Comparison of ENCODE assay signal across 11 mouse cellular contexts in genomic region chr9:70395617-70396016, GRCm38 (mm10). TPM values are rescaled to one million over a fixed set of nuclear protein-coding genes. Genes with fewer than 3 reads are reported as not detected.
DNase-seq lines count a peak whose midpoint lies in the region; ATAC-seq and TF ChIP-seq lines count a peak whose summit lies in the region.
"Had no signal": no experiment of that assay in that cellular context is flagged by ENCODE, and none has a peak within 500 bp of the region (broad histone marks: within the 10 kb centered on the region; RNA-seq: fewer than 3 reads in every experiment).

No protein-coding gene starts in this region.

- H3K4me3 ChIP-seq in layer of hippocampus, adult 2 months = no peak overlapping the region
- H3K4me3 ChIP-seq in forebrain, embryonic 12.5 days (replicated peaks) = no peak overlapping the region
- H3K4me3 ChIP-seq: limb, embryonic 13.5 days; myocyte had no signal

- no peaks in the 10 kb centered on the region for H3K9me3 ChIP-seq in forebrain, embryonic 12.5 days
- H3K9me3 ChIP-seq: limb, embryonic 13.5 days had no signal

- H3K27me3 ChIP-seq in splenic B cell, adult 2 months (ENCODE audit: control insufficient read depth, insufficient read depth, low read length, poor library complexity, severe bottlenecking) = no peaks in the 10 kb centered on the region
- H3K27me3 ChIP-seq in forebrain, embryonic 12.5 days = no peaks in the 10 kb centered on the region
- H3K27me3 ChIP-seq: limb, embryonic 13.5 days had no signal

- no peak overlapping the region for H3K27ac ChIP-seq in layer of hippocampus, adult 2 months
- no peak overlapping the region for H3K27ac ChIP-seq in forebrain, embryonic 12.5 days
- H3K27ac ChIP-seq: limb, embryonic 13.5 days had no signal

- no peak overlapping the region for H3K4me2 ChIP-seq in forebrain, embryonic 12.5 days
- H3K4me2 ChIP-seq: limb, embryonic 13.5 days had no signal

- ATAC-seq in common myeloid progenitor, adult 5-6 weeks (replicated peaks; ENCODE audit: low read depth, poor library complexity, severe bottlenecking) = 0 out of 2 replicates have a peak, but pooled peaks have one; percentile 33
- no peak for ATAC-seq in forebrain, embryonic 12.5 days (ENCODE audit: low FRiP score)
- ATAC-seq: forebrain, embryonic 14.5 days had no signal

- peak; percentile 71 for TF ChIP-seq CTCF in layer of hippocampus, adult 2 months (conservative IDR thresholded peaks at IDR 0.05)

- no peak overlapping the region for H3K9ac ChIP-seq in forebrain, embryonic 12.5 days
- H3K9ac ChIP-seq: limb, embryonic 13.5 days had no signal

- peak; percentile 6 to 24 for DNase-seq in adrenal gland, postnatal 36 days
- DNase-seq in adrenal gland, adult 8-10 months = no peak
- peak in 1 of 2 experiments; percentile 55 for DNase-seq in layer of hippocampus, adult 2 months (ENCODE audit: low spot score in 2 of 2)
- DNase-seq in layer of hippocampus, adult 9-10 months (ENCODE audit: low spot score) = no peak
- peak; percentile 24 for DNase-seq in splenic B cell, adult 2 months (ENCODE audit: low read depth, low spot score)
- no peak for DNase-seq in urinary bladder, postnatal 10 days (ENCODE audit: low spot score)

- H3K4me1 ChIP-seq in forebrain, embryonic 12.5 days = no peaks in the 10 kb centered on the region

- H3K36me3 ChIP-seq in splenic B cell, adult 2 months (ENCODE audit: control insufficient read depth, insufficient read depth, low read length, poor library complexity, severe bottlenecking) = peaks cover 24% of the 10 kb centered on the region
- H3K36me3 ChIP-seq in forebrain, embryonic 12.5 days (replicated peaks) = no peaks in the 10 kb centered on the region

- 84% methylated on average over 12 of the region's 12 CpGs for WGBS in forebrain, embryonic 12.5 days

RNA-seq across cellular contexts. Expression of gene Ccnb2, which starts 25.7 kb away (rescaled TPM):
- total RNA-seq in adrenal gland, postnatal 36 days (2021) = 1 to 10 TPM; 5.4 to 6.1 TPM
- 1 to 10 TPM in 3 of 4 experiments, under 1 TPM in 1; 0.73 to 2.9 (median 1.5) TPM for total RNA-seq in adrenal gland, adult 8-10 months (2022)
- 1 to 10 TPM; 1.2 to 1.4 TPM for total RNA-seq in layer of hippocampus, adult 2 months (2021)
- total RNA-seq in common myeloid progenitor, adult 5-6 weeks (2017) = 83.5 and 99.1 TPM in 2 replicates
- polyA plus RNA-seq in forebrain, embryonic 12.5 days (2016; fragmentation: Nextera tagmentation; extraction: Ambion mirVana) = 174 and 176 TPM in 2 replicates

Comparison
In these comparisons a context has a peak if more than half of its experiments do, and no peak if none do; other contexts are left out.
1. DNase-seq: peak in adrenal gland, postnatal 36 days (2 of 2) and splenic B cell, adult 2 months (single experiment); none in adrenal gland, adult 8-10 months (single experiment), layer of hippocampus, adult 9-10 months (single experiment) and urinary bladder, postnatal 10 days (single experiment).
2. RNA of gene Ccnb2, which starts 25.7 kb away (total RNA-seq): 83.5 to 99.1 TPM in common myeloid progenitor, adult 5-6 weeks; 5.4 to 6.1 TPM in adrenal gland, postnatal 36 days, 0.73 to 2.9 TPM in adrenal gland, adult 8-10 months and 1.2 to 1.4 TPM in layer of hippocampus, adult 2 months; every median in the first group is over 10 times any median in the second.